Mouse (Mus musculus): Measurements from ENCODE around the gene Krt24. TPM values are rescaled to one million over a fixed set of nuclear protein-coding genes. Genes with fewer than 3 reads are reported as not detected.

Gene Krt24
- total and polyA plus RNA-seq, 3 experiments = not detected

GRCm38 (mm10) chr11:99329655-99330054, 44.6 kb upstream of the Krt24 start:
- H3K4me3 ChIP-seq (ENCODE audit: control insufficient read depth in 1 of 2, insufficient read depth in 1 of 2, low read depth in 2 of 2, low read length in 2 of 2) = no peak overlapping the region
- no peak overlapping the region for H3K9ac ChIP-seq (ENCODE audit: control insufficient read depth, low read depth, low read length, poor library complexity, severe bottlenecking)
- no peaks in the 10 kb centered on the region for H3K9me3 ChIP-seq (replicated peaks; ENCODE audit: insufficient read depth, low read length)
- no peaks in the 10 kb centered on the region for H3K79me2 ChIP-seq (ENCODE audit: control insufficient read depth, insufficient read depth, low read length, poor library complexity)
- H3K27me3 ChIP-seq (ENCODE audit: control insufficient read depth in 1 of 2, insufficient read depth in 2 of 2, low read length in 2 of 2) = peaks cover 5 to 18% of the 10 kb centered on the region in 2 experiments
- DNase-seq (ENCODE audit: low read depth, low spot score) = no peak
- TF ChIP-seq RCOR1 (IDR thresholded peaks at IDR 0.05; ENCODE audit: low read depth, low read length) = no peak
- no peak for TF ChIP-seq TAL1 (IDR thresholded peaks at IDR 0.05; ENCODE audit: low read length)
- no peak for TF ChIP-seq MAFK (IDR thresholded peaks at IDR 0.05; ENCODE audit: borderline replicate concordance, low read depth, low read length)
- TF ChIP-seq POLR2AphosphoS5 (IDR thresholded peaks at IDR 0.05; ENCODE audit: borderline replicate concordance, low read depth, low read length) = no peak
- no peak for TF ChIP-seq E2F4 (IDR thresholded peaks at IDR 0.05; ENCODE audit: borderline replicate concordance, low read depth, low read length)
- TF ChIP-seq KAT2A (conservative IDR thresholded peaks at IDR 0.05; ENCODE audit: low read depth, low read length) = no peak
- TF ChIP-seq USF1 (IDR thresholded peaks at IDR 0.05; ENCODE audit: low read depth, low read length) = no peak
- no peak for TF ChIP-seq TCF12 (IDR thresholded peaks at IDR 0.05; ENCODE audit: low read depth, low read length)
- TF ChIP-seq TBP (IDR thresholded peaks at IDR 0.05; ENCODE audit: low read depth, low read length) = no peak
- no peak for TF ChIP-seq MAX (IDR thresholded peaks at IDR 0.05; ENCODE audit: low read length)
- H3K4me1 ChIP-seq (ENCODE audit: control insufficient read depth in 1 of 2, insufficient read depth in 2 of 2, low read length in 2 of 2) = no peaks in the 10 kb centered on the region
- no peaks in the 10 kb centered on the region for H3K36me3 ChIP-seq (ENCODE audit: control insufficient read depth in 1 of 2, insufficient read depth in 2 of 2, low read length in 2 of 2)
- no peak overlapping the region for H3K27ac ChIP-seq (ENCODE audit: control insufficient read depth, low read depth, low read length)

- no peak within 1 kb of the TSS for H3K27ac ChIP-seq (ENCODE audit: control insufficient read depth, low read depth, low read length)
- H3K27me3 ChIP-seq (ENCODE audit: control insufficient read depth in 1 of 2, insufficient read depth in 2 of 2, low read length in 2 of 2) = peaks cover 4 to 9% of the 10 kb centered on the region in 2 experiments
- H3K9me3 ChIP-seq (replicated peaks; ENCODE audit: insufficient read depth, low read length) = no peaks in the 10 kb centered on the region
- no peak within 1 kb of the TSS for H3K4me3 ChIP-seq (ENCODE audit: control insufficient read depth in 1 of 2, insufficient read depth in 1 of 2, low read depth in 2 of 2, low read length in 2 of 2)
- H3K9ac ChIP-seq (ENCODE audit: control insufficient read depth, low read depth, low read length, poor library complexity, severe bottlenecking) = no peak within 1 kb of the TSS
- H3K79me2 ChIP-seq (ENCODE audit: control insufficient read depth, insufficient read depth, low read length, poor library complexity) = no peaks in the 10 kb centered on the region
- no peaks in the 10 kb centered on the region for H3K36me3 ChIP-seq (ENCODE audit: control insufficient read depth in 1 of 2, insufficient read depth in 2 of 2, low read length in 2 of 2)
- H3K4me1 ChIP-seq (ENCODE audit: control insufficient read depth in 1 of 2, insufficient read depth in 2 of 2, low read length in 2 of 2) = no peaks in the 10 kb centered on the region
- TF ChIP-seq MAFK (IDR thresholded peaks at IDR 0.05; ENCODE audit: borderline replicate concordance, low read depth, low read length) (no peak), KAT2A (conservative IDR thresholded peaks at IDR 0.05; ENCODE audit: low read depth, low read length) (no peak), MYC (IDR thresholded peaks at IDR 0.05; ENCODE audit: low read depth, low read length) (no peak), MAZ (IDR thresholded peaks at IDR 0.05; ENCODE audit: low read depth, low read length) (no peak), MXI1 (IDR thresholded peaks at IDR 0.05; ENCODE audit: low read depth, low read length) (no peak), USF1 (IDR thresholded peaks at IDR 0.05; ENCODE audit: low read depth, low read length) (no peak), JUND (IDR thresholded peaks at IDR 0.05; ENCODE audit: low read depth, low read length) (no peak), GATA1 (IDR thresholded peaks at IDR 0.05; ENCODE audit: low read depth, low read length) (no peak), ZKSCAN1 (IDR thresholded peaks at IDR 0.05; ENCODE audit: low read depth, low read length) (no peak), CTCF (IDR thresholded peaks at IDR 0.05 in 2 of 3, conservative IDR thresholded peaks at IDR 0.05 in 1 of 3; ENCODE audit: control insufficient read depth in 1 of 3, insufficient read depth in 1 of 3, low read depth in 2 of 3, low read length in 3 of 3, poor library complexity in 1 of 3, severe bottlenecking in 1 of 3) (no peak), SIN3A (IDR thresholded peaks at IDR 0.05; ENCODE audit: low read length) (no peak), CHD2 (IDR thresholded peaks at IDR 0.05; ENCODE audit: low read length) (no peak)
- no peak for DNase-seq (ENCODE audit: low read depth, low spot score)
Measured at GRCm38 (mm10) chr11:99322851-99323250, 37.8 kb upstream of the Krt24 start, which contains the start of gene Krt25. TSS of gene Krt25 (minus strand) at chr11:99322951.
